Mouse (Mus musculus) cerebellum, adult 18-20 months (tissue): ENCODE measurements around the gene Cnr2.

ENCODE experiments used
- DNase-seq, 2 experiments: peaks; one replicate each; pipeline ENCODE4 v3.0.0; 2021

Gene Cnr2

GRCm38 (mm10) chr4:135877742-135878141, 17.5 kb upstream of the Cnr2 start:
- DNase-seq: peak in 1 of 2 experiments; percentile 21

- no peak for DNase-seq
These were observed 16.2 kb upstream of the Cnr2 start for GRCm38 (mm10) chr4:135879021-135879420.

- no peak for DNase-seq
These were observed 15.2 kb upstream of the Cnr2 start for GRCm38 (mm10) chr4:135880018-135880417.

- no peak for DNase-seq
These were observed 14.6 kb upstream of the Cnr2 start for GRCm38 (mm10) chr4:135880576-135880975.

- DNase-seq: no peak
These were observed 13.2 kb upstream of the Cnr2 start for GRCm38 (mm10) chr4:135882023-135882422.

GRCm38 (mm10) chr4:135883401-135883851, 11.8 kb upstream of the Cnr2 start:
- DNase-seq: no peak

- DNase-seq: no peak
These were observed 11.2 kb upstream of the Cnr2 start for GRCm38 (mm10) chr4:135883881-135884516.

GRCm38 (mm10) chr4:135884531-135884930, 10.7 kb upstream of the Cnr2 start:
- no peak for DNase-seq

GRCm38 (mm10) chr4:135885676-135886075, 9.5 kb upstream of the Cnr2 start:
- no peak for DNase-seq

GRCm38 (mm10) chr4:135886184-135886583, 9.0 kb upstream of the Cnr2 start:
- DNase-seq: no peak

GRCm38 (mm10) chr4:135888448-135889057, 6.6 kb upstream of the Cnr2 start:
- no peak for DNase-seq

GRCm38 (mm10) chr4:135889146-135889883, 5.9 kb upstream of the Cnr2 start:
- DNase-seq: no peak

- peak; percentile 71 to 82 for DNase-seq
These were observed 5.3 kb upstream of the Cnr2 start for GRCm38 (mm10) chr4:135889884-135890283.

GRCm38 (mm10) chr4:135891539-135891938, 3.7 kb upstream of the Cnr2 start:
- no peak for DNase-seq

- DNase-seq: no peak
These were observed 2.3 kb upstream of the Cnr2 start for GRCm38 (mm10) chr4:135892884-135893283.

- no peak for DNase-seq
These were observed 963 bp downstream of the Cnr2 start for GRCm38 (mm10) chr4:135896157-135896556.

- no peak for DNase-seq
These were observed 3.3 kb downstream of the Cnr2 start for GRCm38 (mm10) chr4:135898380-135899049.

- DNase-seq: no peak
These were observed 3.9 kb downstream of the Cnr2 start for GRCm38 (mm10) chr4:135899050-135899448.

GRCm38 (mm10) chr4:135900008-135900407, 4.8 kb downstream of the Cnr2 start:
- no peak for DNase-seq

GRCm38 (mm10) chr4:135902606-135903242, 7.5 kb downstream of the Cnr2 start:
- no peak for DNase-seq

- DNase-seq: no peak
These were observed 9.6 kb downstream of the Cnr2 start for GRCm38 (mm10) chr4:135904810-135905209.

GRCm38 (mm10) chr4:135906633-135907032, 11.4 kb downstream of the Cnr2 start:
- DNase-seq: no peak
